Mouse (Mus musculus): ENCODE measurements around the gene Fam216a. TPM values are rescaled to one million over a fixed set of nuclear protein-coding genes. Genes with fewer than 3 reads are reported as not detected.
A peak's percentile ranks its signal among the peaks of the same experiment; 100 is the strongest.
"Not testable (repeated sequence)": the region's sequence is repeated elsewhere in the genome, so short reads cannot be mapped to it uniquely, and the experiment has no call there.

Fam216a gene
- polyA plus RNA-seq (2015; fragmentation: Nextera tagmentation; extraction: Ambion mirVana), result 57.6 and 63.6 TPM in 2 replicates

DNA sequence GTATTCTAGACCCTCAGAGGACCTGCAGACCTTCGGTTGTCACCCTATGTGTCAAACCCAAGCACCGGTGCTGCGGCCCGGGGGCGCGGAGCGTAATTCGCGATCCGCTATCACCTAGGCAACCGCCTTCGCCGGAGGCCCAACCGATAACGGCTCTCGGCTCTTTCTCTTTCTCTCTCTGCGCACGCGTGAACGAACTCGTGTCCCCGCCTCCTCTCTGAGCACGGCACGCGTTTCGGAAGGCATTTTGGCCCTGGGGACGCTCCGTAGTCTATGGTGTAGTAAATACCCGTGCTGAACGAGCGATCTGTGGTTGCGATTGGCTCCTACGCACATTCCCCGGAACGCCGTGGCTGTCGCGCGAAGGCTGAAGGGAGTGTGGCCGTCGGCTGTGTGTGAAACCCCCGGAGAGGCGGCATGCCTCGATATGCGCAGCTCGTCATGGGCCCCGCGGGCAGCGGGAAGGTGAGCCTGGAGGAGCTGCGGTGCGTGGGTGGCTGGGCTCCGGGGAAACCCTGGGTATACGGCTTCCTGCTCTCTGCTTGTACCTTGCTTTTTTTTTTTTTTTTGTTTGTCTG lies at the start of gene Fam216a:
Fam216a (minus strand) TSS at position 173 of the 578 bp plus-strand sequence.
- peak; percentile 94 for ATAC-seq (replicated peaks; ENCODE audit: low FRiP score)
- Histone ChIP-seq H3K27me3 (no peaks in the 10 kb centered on the region), H3K27ac (peak within 1 kb of the TSS; percentile 98), H3K9me3 (replicated peaks) (no peaks in the 10 kb centered on the region), H3K9ac (peak within 1 kb of the TSS; percentile 87), H3K36me3 (peaks cover 53% of the 10 kb centered on the region), H3K4me2 (peak within 1 kb of the TSS; percentile 77), H3K4me3 (replicated peaks) (peak within 1 kb of the TSS; percentile 78), H3K4me1 (peaks cover 11% of the 10 kb centered on the region)
- WGBS, result under 1% methylated on average over 53 of the region's 53 CpGs

DNA sequence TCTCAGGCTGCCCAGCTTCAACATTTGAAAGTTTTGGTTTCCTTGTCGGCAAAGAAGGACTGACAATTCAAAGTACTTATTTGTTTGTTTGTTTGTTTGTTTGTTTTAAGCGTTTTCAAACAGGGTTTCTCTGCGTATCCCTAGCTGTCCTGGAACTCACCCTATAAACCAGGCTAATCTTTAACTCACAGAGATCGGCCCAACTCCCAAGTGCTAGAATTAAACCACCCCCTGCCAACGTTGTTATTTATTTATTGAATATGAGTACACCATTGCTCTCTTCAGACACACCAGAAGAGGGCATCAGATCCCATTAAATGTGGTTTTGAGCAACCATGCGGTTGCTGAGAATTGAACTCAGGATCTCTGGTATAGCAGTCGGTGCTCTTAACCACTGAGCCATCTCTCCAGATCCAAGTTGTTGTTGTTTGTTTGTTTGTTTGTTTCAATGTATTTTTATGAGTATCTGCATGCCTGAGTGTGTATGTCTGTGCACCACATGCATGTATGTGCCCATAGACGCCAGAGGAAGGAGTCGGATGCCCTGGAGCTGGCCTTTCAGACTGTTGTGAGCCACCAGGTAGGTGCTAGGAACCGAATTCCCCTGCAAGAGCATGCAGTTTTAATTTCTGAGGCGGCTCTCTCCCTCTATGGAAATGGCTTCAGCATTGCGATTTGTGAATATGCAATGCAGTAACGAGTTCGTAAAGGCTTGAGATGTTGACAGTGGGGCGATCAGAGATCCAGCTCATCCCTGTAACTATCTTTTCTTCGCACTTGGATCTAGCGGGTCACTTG lies 49.3 kb upstream of the Fam216a start, which contains the start of gene Anapc7:
Anapc7 (plus strand) TSS at position 423 of the 798 bp plus-strand sequence.
- no peaks in the 10 kb centered on the region for H3K27me3 ChIP-seq
- WGBS, result 21% methylated on average over 17 of the region's 17 CpGs
- ATAC-seq (replicated peaks; ENCODE audit: low FRiP score), result peak; percentile 40

DNA sequence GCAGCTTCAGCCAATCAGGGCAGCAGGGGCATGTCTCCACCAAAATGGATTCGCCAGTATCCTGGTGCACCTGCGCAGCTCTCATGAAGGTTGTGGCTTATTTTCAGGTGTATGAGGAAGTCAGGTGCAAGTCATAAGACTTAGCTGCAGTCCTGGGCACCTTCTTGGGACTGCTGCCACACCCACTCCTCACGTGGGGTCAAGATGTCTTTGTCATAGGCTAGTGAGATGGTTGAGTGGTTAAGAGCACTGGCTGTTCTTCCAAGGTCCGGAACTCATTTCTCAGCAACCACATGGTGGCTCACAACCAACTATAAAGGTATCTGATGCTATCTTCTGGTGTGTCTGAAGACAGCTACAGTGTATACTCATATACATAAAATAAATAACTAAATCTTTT lies 48.5 kb upstream of the Fam216a start:
- not testable (repeated sequence) for H3K9ac ChIP-seq; H3K4me2 ChIP-seq; H3K36me3 ChIP-seq; ATAC-seq (replicated peaks; ENCODE audit: low FRiP score); H3K4me3 ChIP-seq (replicated peaks); H3K27me3 ChIP-seq; H3K27ac ChIP-seq; H3K9me3 ChIP-seq (replicated peaks)
- H3K4me1 ChIP-seq, result peaks cover 27% of the 10 kb centered on the region
- 61% methylated on average over 4 of the region's 4 CpGs for WGBS

More for the DNA sequence above, 49.3 kb upstream of the Fam216a start, which contains the start of gene Anapc7:
- Histone ChIP-seq H3K9ac (peak within 1 kb of the TSS; percentile 90), H3K4me1 (peaks cover 27% of the 10 kb centered on the region), H3K27ac (peak within 1 kb of the TSS; percentile 94), H3K4me2 (peak within 1 kb of the TSS; percentile 85), H3K4me3 (replicated peaks) (peak within 1 kb of the TSS; percentile 87), H3K9me3 (replicated peaks) (no peaks in the 10 kb centered on the region), H3K36me3 (no peaks in the 10 kb centered on the region; the same call in 1 of the 2 replicates)

DNA sequence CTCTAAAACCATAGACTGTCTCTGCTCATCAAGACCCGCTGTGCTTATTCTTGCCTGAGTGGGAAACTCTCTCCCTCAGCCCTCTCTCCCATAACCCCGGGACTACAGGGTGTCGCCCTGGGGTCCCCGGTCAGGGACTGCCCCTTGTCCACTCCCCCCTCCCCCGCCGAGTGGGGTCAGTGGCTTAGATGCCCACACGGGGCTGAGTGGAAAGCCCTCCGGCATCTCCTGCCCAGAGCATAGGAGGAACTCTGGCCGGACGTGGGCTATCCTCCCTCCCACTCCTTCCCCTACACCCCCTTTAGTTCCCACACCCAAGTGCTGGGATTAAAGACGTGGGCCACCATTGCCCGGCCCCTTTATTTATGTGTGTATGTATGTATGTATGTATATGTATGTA lies 43.3 kb upstream of the Fam216a start:
- no peak overlapping the region for H3K4me2 ChIP-seq
- no peak for ATAC-seq (replicated peaks; ENCODE audit: low FRiP score)
- no peaks in the 10 kb centered on the region for H3K9me3 ChIP-seq (replicated peaks)
- H3K27me3 ChIP-seq, result no peaks in the 10 kb centered on the region
- peaks cover 8% of the 10 kb centered on the region for H3K4me1 ChIP-seq
- no peak overlapping the region for H3K4me3 ChIP-seq (replicated peaks)
- WGBS, result 87% methylated on average over 12 of the region's 12 CpGs
- H3K36me3 ChIP-seq, result peaks cover 3% of the 10 kb centered on the region; the same call in 1 of the 2 replicates
- no peak overlapping the region for H3K9ac ChIP-seq
- H3K27ac ChIP-seq, result no peak overlapping the region

DNA sequence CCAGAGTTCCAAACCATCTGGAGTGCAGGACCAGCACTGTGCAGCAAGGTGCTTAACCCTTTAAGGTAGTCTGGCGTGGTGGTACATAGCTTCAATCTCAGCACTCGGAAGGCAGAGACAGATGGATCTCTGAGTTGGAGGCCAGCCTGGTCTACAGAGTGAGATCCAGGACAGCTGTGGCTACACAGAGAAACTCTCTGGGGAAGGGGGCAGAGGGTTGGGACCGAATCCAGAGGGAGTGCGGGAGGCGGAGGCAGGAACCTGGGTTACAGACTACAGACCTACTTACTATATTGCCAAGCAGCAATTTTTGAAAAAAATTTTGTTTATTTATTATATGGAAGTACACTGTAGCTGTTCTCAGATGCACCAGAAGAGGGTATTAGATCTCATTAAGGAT lies 42.2 kb upstream of the Fam216a start:
- no peak for ATAC-seq (replicated peaks; ENCODE audit: low FRiP score)
- Histone ChIP-seq H3K27ac (no peak overlapping the region), H3K4me1 (peaks cover 8% of the 10 kb centered on the region), H3K27me3 (no peaks in the 10 kb centered on the region), H3K4me3 (replicated peaks) (no peak overlapping the region), H3K36me3 (peaks cover 12% of the 10 kb centered on the region), H3K4me2 (no peak overlapping the region), H3K9ac (no peak overlapping the region), H3K9me3 (replicated peaks) (no peaks in the 10 kb centered on the region)
- 94% methylated on average over 5 of the region's 5 CpGs for WGBS

DNA sequence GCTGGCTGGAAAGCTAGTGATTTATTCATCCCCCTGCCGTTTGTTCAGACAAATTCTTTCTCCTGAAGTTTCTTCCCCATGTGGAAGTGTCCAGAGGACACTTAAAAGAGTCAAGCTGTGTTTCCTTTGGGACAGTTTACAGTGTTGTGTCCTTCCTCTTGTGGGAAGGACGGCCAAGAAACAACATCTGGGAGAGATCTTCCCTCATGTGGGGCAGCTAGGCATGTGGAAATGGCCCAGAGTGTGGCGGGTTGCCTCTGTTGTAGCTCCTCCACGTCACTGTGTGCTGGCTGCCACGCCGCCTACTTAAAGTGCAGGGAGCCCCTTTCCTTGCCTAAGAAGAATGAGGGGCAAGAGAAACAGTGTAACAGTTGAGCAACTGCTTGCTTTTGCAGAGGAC lies 40.7 kb upstream of the Fam216a start:
- no peak overlapping the region for H3K9ac ChIP-seq
- H3K27ac ChIP-seq, result 0 out of 2 replicates have a peak overlapping the region, but pooled peaks have one; percentile 32
- peaks cover 8% of the 10 kb centered on the region for H3K4me1 ChIP-seq
- no peak overlapping the region for H3K4me3 ChIP-seq (replicated peaks)
- H3K36me3 ChIP-seq, result peaks cover 12% of the 10 kb centered on the region
- WGBS, result 36% methylated on average over 6 of the region's 6 CpGs
- no peaks in the 10 kb centered on the region for H3K27me3 ChIP-seq
- no peak overlapping the region for H3K4me2 ChIP-seq
- ATAC-seq (replicated peaks; ENCODE audit: low FRiP score), result no peak
- no peaks in the 10 kb centered on the region for H3K9me3 ChIP-seq (replicated peaks)

DNA sequence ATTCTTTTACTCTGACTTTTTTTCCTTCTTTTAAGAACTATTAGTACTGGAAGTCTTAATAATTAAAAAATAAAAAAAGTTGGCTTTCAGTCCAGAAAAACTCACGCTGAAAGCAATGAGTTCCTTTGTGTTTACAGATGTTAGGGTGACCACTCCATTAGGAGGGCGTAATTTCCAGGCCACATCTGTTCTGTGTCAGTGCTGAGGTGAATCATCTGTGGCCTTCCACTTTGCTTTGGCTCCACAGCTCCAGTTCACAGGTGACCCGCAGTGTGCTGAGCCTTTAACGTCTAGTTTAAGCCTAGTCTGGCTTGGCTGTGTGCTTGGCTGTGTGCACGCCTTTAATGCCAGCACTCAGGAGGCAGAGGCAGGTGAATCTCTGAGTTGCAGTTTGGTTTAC lies 39.7 kb upstream of the Fam216a start:
- Histone ChIP-seq H3K4me2 (no peak overlapping the region), H3K27ac (no peak overlapping the region), H3K4me1 (peaks cover 8% of the 10 kb centered on the region), H3K27me3 (no peaks in the 10 kb centered on the region), H3K9me3 (replicated peaks) (no peaks in the 10 kb centered on the region), H3K9ac (no peak overlapping the region), H3K36me3 (peaks cover 20% of the 10 kb centered on the region), H3K4me3 (replicated peaks) (no peak overlapping the region)
- ATAC-seq (replicated peaks; ENCODE audit: low FRiP score), result no peak
- 68% methylated on average over 5 of the region's 5 CpGs for WGBS

DNA sequence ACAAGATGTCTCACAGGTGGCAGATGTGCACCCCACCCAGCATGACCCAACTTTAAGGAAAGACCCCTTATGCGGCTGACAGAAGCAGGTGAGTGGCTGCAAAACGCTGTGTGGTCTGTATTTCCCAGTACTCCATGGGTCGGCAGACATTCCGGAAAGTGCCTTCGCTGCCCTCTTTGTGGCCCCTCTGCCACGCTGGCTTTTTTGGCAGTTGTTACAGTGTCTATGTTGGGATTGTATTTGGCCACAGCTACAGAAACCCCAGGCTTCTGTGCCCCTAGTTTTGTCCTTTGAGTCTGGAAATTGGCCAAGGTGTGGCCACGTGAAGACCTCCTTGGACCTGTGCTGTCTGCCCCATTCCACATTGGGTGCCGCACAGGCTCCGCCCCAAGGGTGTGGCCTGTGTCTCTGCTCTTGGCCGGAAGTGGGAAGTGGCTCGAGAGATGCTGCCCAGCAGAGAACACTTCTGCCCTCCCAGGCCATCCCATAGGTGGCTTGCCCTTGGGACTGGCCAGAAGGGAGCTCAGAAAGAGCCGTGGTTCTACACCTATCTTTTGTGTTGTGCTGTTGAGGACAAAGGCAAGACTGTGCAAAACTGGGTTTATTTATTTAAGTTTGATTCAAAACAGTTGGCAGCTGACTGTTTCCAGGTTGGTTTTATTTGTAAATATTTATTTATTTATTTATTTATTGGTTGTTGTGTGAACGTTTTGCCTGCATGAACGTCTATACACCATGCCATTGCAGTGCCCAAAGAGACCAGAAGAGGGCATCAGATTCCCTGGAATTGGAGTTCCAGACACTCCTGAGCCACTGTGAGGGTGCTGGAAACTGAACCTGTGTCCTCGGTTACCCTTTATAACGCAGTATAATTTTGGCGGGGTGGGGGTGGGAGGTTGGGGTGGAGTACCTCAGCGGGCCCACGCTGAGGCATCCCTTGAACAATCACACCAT lies 37.8 kb upstream of the Fam216a start:
- Histone ChIP-seq H3K4me1 (peaks cover 8% of the 10 kb centered on the region), H3K4me3 (replicated peaks) (no peak overlapping the region), H3K27me3 (no peaks in the 10 kb centered on the region), H3K9ac (no peak overlapping the region), H3K4me2 (no peak overlapping the region), H3K36me3 (peaks cover 39% of the 10 kb centered on the region), H3K9me3 (replicated peaks) (no peaks in the 10 kb centered on the region), H3K27ac (no peak overlapping the region)
- ATAC-seq (replicated peaks; ENCODE audit: low FRiP score), result no peak
- 87% methylated on average over 19 of the region's 19 CpGs for WGBS

DNA sequence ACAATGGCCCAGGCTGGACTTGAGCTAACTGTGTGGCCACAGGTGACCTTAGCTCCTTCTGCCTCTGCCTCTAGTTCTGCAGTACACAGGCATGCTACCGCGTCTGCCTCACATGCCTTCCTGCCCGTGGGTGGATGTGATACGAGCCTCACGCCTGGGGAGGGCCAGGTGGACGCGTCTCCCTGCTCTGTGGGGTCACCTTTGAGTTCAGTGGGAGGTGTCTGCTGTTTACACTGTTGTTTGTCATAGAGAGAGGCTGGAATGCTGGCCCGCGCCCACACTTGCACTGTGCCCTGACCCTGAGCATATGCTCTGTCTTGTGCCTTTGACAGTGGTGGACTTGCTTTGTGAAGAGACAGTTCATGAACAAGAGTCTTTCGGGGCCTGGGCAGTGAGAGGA lies 33.4 kb upstream of the Fam216a start:
- 89% methylated on average over 10 of the region's 10 CpGs for WGBS
- peaks cover 78% of the 10 kb centered on the region for H3K36me3 ChIP-seq
- H3K9me3 ChIP-seq (replicated peaks), result no peaks in the 10 kb centered on the region
- ATAC-seq (replicated peaks; ENCODE audit: low FRiP score), result no peak; the same call in 1 of the 2 replicates
- H3K4me1 ChIP-seq, result peaks cover 5% of the 10 kb centered on the region
- H3K4me3 ChIP-seq (replicated peaks), result no peak overlapping the region
- no peak overlapping the region for H3K27ac ChIP-seq
- H3K27me3 ChIP-seq, result no peaks in the 10 kb centered on the region
- H3K9ac ChIP-seq, result no peak overlapping the region
- H3K4me2 ChIP-seq, result no peak overlapping the region

DNA sequence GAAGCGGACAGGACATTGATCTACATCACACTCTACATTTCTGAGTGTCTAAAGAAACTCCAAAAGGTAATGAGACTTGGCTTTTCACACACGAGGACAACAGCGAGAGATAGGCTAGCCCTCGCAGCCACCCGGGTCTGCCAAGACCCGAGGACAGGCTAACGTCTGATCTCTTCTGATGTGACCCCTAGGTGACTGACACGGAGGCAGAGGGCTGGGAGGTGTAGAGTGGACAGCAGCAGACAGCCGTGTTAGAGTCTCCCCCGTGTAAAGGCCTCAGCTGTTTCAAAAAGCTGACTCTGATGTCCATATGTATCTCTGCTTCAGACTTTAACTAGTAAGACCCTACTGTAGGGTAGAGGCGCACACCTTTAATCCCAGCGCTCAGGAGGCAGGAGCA lies 31.2 kb upstream of the Fam216a start:
- no peak for ATAC-seq (replicated peaks; ENCODE audit: low FRiP score)
- H3K4me1 ChIP-seq, result peaks cover 8% of the 10 kb centered on the region
- peaks cover 89% of the 10 kb centered on the region for H3K36me3 ChIP-seq

DNA sequence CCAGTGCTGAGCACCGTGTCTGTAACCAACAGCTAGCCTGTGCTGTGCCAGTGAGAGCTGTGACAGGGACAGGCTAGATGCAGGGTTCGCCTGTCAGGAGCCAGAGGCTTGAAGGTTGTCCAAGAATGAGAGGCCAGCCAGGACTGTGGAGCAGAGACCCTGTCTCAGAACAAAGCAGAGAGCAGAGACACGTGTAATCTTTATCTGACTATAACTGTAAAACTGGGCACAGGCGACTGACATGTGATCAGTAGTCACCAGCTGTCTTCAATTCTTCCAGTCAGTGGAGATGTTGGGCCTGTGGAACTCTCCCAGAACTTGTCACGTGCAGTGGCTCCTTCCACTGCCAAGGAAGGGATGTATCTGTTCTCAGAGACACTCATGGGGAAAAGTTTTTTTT lies 30.6 kb upstream of the Fam216a start:
- Histone ChIP-seq H3K27me3 (no peaks in the 10 kb centered on the region), H3K9me3 (replicated peaks) (no peaks in the 10 kb centered on the region), H3K27ac (no peak overlapping the region), H3K4me3 (replicated peaks) (no peak overlapping the region), H3K4me1 (peaks cover 8% of the 10 kb centered on the region), H3K9ac (no peak overlapping the region), H3K36me3 (peaks cover 94% of the 10 kb centered on the region), H3K4me2 (no peak overlapping the region)
- ATAC-seq (replicated peaks; ENCODE audit: low FRiP score), result no peak
- 85% methylated on average over 5 of the region's 5 CpGs for WGBS

More for the DNA sequence above, 31.2 kb upstream of the Fam216a start:
- Histone ChIP-seq H3K9ac (no peak overlapping the region), H3K27ac (no peak overlapping the region), H3K9me3 (replicated peaks) (no peaks in the 10 kb centered on the region), H3K27me3 (no peaks in the 10 kb centered on the region), H3K4me2 (no peak overlapping the region), H3K4me3 (replicated peaks) (no peak overlapping the region)
- WGBS, result 92% methylated on average over 12 of the region's 12 CpGs
